Mouse (Mus musculus) spleen, postnatal 10 days (tissue): ENCODE results near the gene Zfp113.
"Not testable (repeated sequence)": the region's sequence is repeated elsewhere in the genome, so short reads cannot be mapped to it uniquely, and the experiment has no call there.

Experiments
- DNase-seq, 2 experiments: peaks; one replicate each; pipeline ENCODE4 v3.0.0; 2021 to 2022; ENCODE audit warnings: low spot score in 2 of 2

Zfp113 gene

DNA sequence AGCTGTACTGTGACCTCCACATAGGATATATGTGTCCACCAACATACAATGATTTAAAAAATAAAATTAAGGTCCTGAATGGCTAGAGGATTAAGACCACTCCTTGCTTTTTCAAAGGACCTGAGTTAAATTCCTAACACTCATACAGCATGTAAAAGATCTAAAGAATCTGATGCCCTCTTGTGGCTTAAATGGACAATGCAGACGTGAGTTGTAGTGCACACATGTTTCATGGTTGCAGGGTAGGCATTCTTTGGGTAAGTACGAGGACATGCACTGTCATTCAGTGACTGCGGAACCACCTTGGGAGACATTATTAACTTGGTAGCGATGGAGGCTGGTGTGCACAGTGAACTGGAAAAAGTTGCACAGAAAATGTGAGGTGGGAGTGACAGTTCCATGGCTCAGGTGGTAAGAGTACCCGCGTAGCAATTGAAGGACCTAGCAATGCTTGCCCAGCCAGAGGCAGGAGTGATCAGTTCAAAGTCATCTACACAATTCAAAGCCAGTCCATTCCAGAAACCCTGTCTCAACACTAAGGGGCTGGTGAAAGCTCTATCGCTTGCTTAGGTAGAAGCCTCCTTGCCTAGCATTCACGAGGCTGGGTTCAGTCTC, 17.5 kb downstream of the Zfp113 start:
- DNase-seq: peak in 1 of 2 experiments; percentile 51

DNA sequence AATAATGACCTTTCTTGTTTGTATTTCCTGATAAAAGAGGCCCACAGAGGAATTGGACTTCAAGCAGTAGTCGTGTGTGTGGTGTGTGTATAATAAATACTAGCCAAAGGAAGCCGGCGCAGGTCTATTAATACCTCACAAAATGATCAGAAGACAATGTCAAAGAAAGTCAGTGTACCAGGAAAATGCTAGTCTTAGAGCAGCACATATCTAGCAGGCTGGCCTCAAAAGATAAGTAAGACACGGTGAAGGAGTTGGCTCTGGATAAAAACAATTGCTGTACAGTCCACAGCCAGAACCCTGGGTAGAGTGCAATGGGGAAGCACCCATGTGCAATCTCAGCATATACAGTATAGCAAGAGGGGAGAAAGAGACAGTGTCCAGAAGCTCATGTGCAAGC, 18.3 kb downstream of the Zfp113 start:
- no peak for DNase-seq

DNA sequence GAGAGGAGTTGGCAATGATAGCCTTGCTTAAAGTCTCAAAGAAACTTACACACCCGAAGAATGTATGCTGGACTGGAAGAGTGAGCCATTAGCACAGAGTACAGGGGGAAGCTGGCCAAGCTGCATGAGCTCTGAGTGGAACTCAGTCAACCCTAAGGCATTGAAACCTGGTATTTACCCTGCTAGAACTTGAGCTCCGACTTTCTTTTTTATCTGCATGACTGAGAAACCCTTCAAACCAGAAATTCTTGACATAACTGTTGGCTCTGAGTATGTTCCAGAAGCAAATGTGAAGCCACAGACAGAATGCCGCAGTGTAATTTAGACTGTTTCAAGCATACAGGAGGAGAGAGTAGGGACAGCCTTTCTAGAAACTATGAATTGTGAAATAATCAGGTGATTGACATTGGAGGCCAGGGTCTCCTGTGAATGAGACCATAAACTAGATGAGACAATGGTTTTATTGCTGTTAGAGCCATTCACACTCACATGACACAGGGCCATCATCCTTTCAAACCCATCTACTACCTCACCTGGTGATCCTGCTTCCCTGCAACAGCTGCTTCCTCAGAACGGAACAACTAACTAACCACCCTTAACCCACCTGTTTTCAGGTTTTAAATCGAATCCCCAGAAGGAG, 23.0 kb downstream of the Zfp113 start:
- no peak for DNase-seq

DNA sequence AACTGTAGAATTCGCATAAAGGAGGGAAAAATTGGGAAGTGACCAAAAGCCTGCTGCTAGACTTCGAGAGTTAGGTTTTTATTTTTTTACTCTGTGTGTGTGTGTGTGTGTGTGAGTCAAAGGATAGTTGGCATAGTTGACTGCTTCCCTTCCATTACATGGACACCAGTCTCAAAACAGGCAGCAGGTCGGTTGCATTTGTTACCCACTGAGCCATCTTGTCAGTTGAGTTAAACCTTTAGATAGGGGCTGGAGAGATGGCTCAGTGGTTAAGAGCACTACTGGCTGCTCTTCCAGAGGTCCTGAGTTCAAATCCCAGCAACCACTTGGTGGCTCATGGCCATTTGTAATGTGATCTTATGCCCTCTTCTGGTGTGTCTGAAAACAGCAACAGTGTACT, 37.5 kb downstream of the Zfp113 start:
- no peak for DNase-seq

DNA sequence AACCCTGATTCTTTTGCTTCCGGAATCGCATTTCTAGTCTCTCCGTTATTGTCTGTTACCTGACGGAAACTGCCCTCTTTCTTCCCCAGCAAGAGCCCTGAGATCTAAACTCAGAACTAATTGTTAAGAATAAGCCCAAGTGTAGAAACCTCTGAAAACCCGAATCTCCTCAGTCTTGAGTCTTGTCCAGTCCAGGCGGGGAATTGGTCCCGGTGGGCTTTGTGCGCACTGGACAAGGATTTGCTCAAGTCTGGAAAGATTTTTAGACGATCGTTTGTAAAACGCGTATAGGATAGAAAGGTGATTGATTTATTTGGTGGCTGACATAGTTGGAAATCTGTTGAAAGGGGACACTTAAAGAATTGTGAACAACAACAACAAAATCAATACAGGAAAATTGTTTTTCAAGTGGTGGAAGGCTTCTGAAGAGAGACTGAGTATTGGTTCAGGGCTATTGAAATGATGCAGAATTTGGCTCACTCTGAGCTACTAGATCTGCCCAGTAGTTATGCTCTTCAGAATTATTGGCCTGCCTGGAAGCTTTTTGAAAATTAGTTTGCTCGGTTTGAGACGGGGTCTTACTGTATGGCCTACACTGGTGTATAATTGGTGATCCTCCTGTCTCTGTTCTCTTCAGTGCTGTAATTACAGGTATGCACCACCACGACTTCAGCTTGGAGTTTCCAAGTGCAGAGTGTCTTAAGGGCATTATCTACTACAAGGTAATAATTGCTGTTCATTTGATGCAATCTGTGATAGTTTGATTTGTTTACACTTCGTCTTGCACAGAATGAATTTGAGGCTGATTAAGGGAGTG, 38.1 kb downstream of the Zfp113 start:
- DNase-seq: no peak

DNA sequence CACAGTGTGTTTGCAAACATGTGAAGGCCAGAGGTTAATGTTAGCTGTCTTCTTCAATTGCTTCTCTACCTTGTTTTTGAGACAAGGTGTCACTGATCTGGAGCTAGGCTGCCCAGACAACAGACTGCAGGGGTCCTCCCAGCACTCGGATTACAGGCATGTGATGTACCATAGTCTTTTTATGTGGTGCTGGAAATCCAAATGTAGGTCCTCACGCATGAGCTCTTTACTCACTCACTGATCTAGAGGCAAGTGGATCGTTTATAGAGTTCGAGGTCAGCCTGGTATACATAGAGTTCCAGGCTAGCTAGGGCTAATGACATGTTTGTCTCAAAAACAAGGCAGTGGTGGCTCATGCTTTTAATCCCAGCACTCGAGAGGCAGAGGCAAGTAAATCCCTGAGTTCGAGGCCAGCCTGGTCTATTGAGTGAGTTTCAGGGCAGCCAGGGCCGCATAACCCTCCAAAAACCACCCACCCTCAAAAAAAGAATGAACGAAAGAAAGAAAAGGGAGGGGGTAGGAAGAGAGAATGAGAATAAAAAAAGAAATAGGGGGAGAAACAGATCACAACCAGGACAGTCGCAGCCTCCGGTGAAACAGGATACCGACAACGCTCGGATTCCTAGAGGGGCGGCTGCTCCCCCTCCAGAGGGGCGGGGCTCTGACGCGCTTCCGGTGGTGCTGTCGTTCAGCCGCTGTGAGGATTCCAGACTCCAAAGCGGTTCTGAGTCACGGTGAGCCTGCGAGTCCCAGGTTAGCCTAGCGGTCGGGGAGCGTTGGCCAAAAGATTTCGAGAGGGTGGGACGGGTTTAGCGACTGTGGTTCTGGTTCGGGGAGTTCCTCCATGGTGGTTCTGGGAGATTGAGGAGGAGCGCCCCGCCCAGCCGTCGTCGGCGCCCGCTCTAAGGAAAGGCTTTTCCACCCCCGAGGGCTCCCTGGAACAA, 39.0 kb downstream of the Zfp113 start, which contains the start of gene Zscan21:
Gene Zscan21 (plus strand): TSS at position 649 of the 944 bp plus-strand sequence.
- DNase-seq: peak; percentile 85 to 91

DNA sequence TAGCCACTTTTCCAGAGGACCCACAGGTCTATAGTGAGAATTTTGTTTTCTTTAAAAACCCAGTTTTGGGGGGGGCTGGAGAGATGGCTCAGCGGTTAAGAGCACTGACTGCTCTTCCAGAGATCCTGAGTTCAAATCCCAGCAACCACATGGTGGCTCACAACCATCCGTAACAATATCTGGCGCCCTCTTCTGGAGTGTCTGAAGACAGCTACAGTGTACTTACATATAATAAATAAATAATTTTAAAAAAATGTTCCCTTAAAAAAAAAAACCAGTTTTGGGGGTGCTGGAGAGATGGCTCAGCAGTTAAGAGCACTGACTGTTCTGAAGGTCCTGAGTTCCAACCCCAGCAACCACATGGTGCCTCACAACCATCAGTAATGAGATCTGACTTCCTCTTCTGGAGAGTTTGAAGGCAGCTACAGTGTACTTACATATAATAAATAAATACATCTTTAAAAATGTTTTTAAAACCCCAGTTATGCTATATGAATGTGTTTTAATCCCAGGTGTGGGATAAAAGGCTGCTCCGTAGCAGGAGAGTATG, 45.6 kb downstream of the Zfp113 start:
- DNase-seq: not testable (repeated sequence)

DNA sequence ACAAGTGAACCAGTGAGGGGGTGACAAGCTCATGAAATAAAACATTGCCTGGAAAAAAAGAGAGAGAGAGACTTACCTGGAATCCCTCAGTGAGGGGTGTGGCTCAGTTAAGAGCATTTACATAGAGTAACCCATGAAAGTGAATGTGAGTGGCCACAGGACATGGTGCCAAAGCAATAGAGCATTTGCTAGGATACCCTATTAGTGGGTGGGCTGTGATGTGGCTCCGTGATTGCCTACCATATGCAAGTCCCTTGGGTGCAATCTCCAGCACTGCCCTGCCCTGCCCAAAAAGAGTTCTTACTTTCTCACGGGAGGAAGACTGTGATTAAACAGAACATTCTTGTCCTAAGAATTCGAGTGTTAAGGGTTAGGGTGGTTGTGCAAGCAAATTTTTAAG, 48.4 kb downstream of the Zfp113 start:
- DNase-seq: no peak

DNA sequence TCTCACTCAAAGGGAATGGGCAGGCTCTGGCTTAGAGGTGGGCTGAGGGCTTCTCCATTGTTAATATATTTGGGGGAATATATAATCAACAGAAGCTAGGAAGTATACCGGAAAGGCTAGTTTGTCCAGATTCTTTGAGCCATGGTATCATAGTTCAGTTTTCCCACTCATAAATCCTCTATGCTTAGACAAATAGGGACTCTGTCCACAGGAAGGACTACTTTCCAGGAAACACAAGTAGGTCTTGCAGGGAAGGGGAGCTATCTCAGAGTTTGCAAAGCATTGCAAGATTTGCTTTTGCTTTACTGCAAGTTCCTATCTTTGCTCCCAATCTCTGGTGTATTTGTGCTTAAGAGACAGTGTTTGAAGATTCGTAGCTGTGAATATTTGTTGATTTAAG, 50.6 kb downstream of the Zfp113 start:
- DNase-seq: no peak

DNA sequence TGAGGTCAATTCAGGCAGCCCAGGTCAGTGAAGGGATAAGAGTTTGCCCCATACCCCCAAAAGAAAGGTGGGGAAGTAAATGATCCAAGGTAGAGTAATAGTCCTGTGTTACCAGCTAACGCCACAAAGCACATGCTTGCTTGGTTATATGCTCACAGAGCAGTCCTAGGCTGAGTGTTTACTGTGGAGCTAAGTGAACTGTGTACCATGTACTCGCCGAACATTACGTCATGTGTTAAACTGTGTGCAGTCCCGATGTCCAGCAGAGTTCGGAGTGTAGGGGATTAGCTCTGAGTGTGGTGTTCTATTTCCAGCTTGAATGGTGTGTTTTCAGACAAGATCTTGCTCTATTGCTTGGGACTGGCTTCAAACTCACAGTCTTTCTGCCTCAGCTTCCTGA, 61.1 kb downstream of the Zfp113 start:
- DNase-seq: no peak

DNA sequence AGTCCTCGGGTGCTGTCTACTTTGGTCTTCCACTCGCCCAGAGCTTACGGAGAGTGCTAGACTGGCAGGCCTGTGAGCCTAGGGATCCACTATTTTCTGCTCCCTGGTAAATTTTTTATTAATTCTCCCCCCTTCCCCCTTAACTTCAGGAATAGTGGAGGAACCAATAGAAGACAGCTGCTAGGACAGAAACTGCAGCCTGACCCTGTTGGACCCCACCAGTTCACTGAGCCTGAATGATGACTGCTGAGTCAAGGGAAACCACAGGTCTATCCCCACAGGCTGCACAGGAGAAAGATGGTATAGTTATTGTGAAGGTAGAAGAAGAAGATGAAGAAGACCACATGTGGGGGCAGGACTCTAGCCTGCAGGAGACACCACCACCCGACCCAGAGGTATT, 62.8 kb downstream of the Zfp113 start:
- no peak for DNase-seq

DNA sequence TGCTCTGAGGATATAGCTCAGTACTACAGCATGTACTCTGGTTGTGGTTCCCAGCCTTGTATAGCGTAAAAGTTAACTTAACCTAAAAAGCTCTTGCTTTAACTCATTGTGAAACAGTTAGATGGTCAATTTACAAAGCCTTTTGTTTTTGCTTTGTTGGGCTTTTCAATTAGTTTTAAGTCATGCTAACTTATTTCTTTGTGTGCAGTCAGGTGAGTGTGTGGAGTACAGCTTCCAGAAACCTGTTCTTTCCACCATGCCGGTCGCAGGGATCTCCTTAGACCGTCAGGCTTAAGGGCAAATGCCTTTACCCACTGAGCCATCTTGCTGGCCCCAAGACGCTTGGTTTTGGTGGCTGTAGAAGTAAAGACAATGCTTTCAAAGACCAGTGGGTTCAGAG, 64.8 kb downstream of the Zfp113 start:
- no peak for DNase-seq

DNA sequence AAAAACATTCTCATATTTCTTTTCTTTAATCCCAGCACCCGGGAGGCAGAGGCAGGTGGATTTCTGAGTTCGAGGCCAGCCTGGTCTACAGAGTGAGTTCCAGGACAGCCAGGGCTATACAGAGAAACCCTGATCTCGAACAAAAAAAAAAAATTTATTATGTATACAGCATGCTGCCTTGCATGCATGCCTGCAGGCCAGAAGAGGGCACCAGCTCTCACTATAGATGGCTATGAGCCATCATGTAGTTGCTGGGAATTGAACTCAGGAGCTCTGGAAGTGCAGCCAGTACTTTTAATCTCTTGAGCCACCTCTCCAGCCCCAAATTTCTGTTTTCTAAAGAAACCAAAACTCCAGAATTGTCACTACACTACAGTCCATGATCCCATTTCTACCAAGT, 65.3 kb downstream of the Zfp113 start:
- DNase-seq: peak in 1 of 2 experiments; percentile 35
